Mouse (Mus musculus): ENCODE measurements around the gene Tmem131l.
A peak's percentile ranks its signal among the peaks of the same experiment; 100 is the strongest.
"Not testable (repeated sequence)": the region's sequence is repeated elsewhere in the genome, so short reads cannot be mapped to it uniquely, and the experiment has no call there.

The Tmem131l gene

GRCm38 (mm10) chr3:83915768-83916496 lies 124.0 kb downstream of the Tmem131l start:
- DNase-seq (ENCODE audit: low read depth, low spot score) = peak; percentile 17

- DNase-seq (ENCODE audit: low read depth, low spot score) = peak; percentile 24
These were observed 124.9 kb downstream of the Tmem131l start for GRCm38 (mm10) chr3:83915102-83915501.

GRCm38 (mm10) chr3:83910707-83911106 lies 129.3 kb downstream of the Tmem131l start:
- DNase-seq (ENCODE audit: low read depth, low spot score) = no peak

- no peak for DNase-seq (ENCODE audit: low read depth, low spot score)
These were observed 133.8 kb downstream of the Tmem131l start for GRCm38 (mm10) chr3:83906185-83906584.

- no peak for DNase-seq (ENCODE audit: low read depth, low spot score)
These were observed 134.8 kb downstream of the Tmem131l start for GRCm38 (mm10) chr3:83905161-83905560.

- peak; percentile 4 for DNase-seq (ENCODE audit: low read depth, low spot score)
These were observed 135.6 kb downstream of the Tmem131l start for GRCm38 (mm10) chr3:83904176-83904958.

GRCm38 (mm10) chr3:83902943-83903342 lies 137.0 kb downstream of the Tmem131l start:
- DNase-seq (ENCODE audit: low read depth, low spot score) = no peak

GRCm38 (mm10) chr3:83902459-83902858 lies 137.5 kb downstream of the Tmem131l start:
- no peak for DNase-seq (ENCODE audit: low read depth, low spot score)

GRCm38 (mm10) chr3:83900756-83901373 lies 139.1 kb downstream of the Tmem131l start:
- DNase-seq (ENCODE audit: low read depth, low spot score) = no peak

GRCm38 (mm10) chr3:83899556-83899955 lies 140.4 kb downstream of the Tmem131l start:
- peak; percentile 26 for DNase-seq (ENCODE audit: low read depth, low spot score)

- no peak for DNase-seq (ENCODE audit: low read depth, low spot score)
These were observed 141.7 kb downstream of the Tmem131l start for GRCm38 (mm10) chr3:83898246-83898645.

- no peak for DNase-seq (ENCODE audit: low read depth, low spot score)
These were observed 144.2 kb downstream of the Tmem131l start for GRCm38 (mm10) chr3:83895811-83896210.

- no peak for DNase-seq (ENCODE audit: low read depth, low spot score)
These were observed 144.9 kb downstream of the Tmem131l start for GRCm38 (mm10) chr3:83895111-83895510.

- DNase-seq (ENCODE audit: low read depth, low spot score) = no peak
These were observed 154.8 kb downstream of the Tmem131l start for GRCm38 (mm10) chr3:83885163-83885562.

- DNase-seq (ENCODE audit: low read depth, low spot score) = not testable (repeated sequence)
These were observed 160.5 kb downstream of the Tmem131l start for GRCm38 (mm10) chr3:83879261-83880050.

- DNase-seq (ENCODE audit: low read depth, low spot score) = no peak
These were observed 161.2 kb downstream of the Tmem131l start for GRCm38 (mm10) chr3:83878801-83879200.

GRCm38 (mm10) chr3:83876299-83876698 lies 163.7 kb downstream of the Tmem131l start:
- DNase-seq (ENCODE audit: low read depth, low spot score) = no peak

GRCm38 (mm10) chr3:83875078-83875477 lies 164.9 kb downstream of the Tmem131l start:
- not testable (repeated sequence) for DNase-seq (ENCODE audit: low read depth, low spot score)

- not testable (repeated sequence) for DNase-seq (ENCODE audit: low read depth, low spot score)
These were observed 167.1 kb downstream of the Tmem131l start for GRCm38 (mm10) chr3:83872853-83873252.

GRCm38 (mm10) chr3:83871962-83872361 lies 168.0 kb downstream of the Tmem131l start:
- DNase-seq (ENCODE audit: low read depth, low spot score) = not testable (repeated sequence)

- not testable (repeated sequence) for DNase-seq (ENCODE audit: low read depth, low spot score)
These were observed 168.4 kb downstream of the Tmem131l start for GRCm38 (mm10) chr3:83871559-83871958.
